Mouse (Mus musculus) forebrain, embryonic 15.5 days (tissue): ENCODE data around the gene Gapdh. TPM values are rescaled to one million over a fixed set of nuclear protein-coding genes. Genes with fewer than 3 reads are reported as not detected.
"Not testable (repeated sequence)": the region's sequence is repeated elsewhere in the genome, so short reads cannot be mapped to it uniquely, and the experiment has no call there.

Experiments
- ATAC-seq: fragments of 200-750 bp; cut with Nextera tagmentation; replicated peaks from 2 replicates; pipeline ENCODE4 v1.8.0; 2017; ENCODE audit warnings: mild to moderate bottlenecking, moderate TSS enrichment, moderate library complexity
- H3K27ac ChIP-seq: fragments of 300-500 bp; sonication (generic); replicated peaks from 2 replicates; pipeline ENCODE4 v1.5.1; 2015; ENCODE audit warnings: mild to moderate bottlenecking, inconsistent platforms
- H3K27me3 ChIP-seq: fragments of 300-500 bp; sonication (generic); 2 replicates; pipeline ENCODE4 v1.6.1; 2015; ENCODE audit warnings: inconsistent platforms
- H3K36me3 ChIP-seq: fragments of 300-500 bp; sonication (generic); 2 replicates; pipeline ENCODE4 v1.6.1; 2015; ENCODE audit warnings: mild to moderate bottlenecking, inconsistent platforms
- H3K4me1 ChIP-seq: fragments of 300-500 bp; sonication (generic); 2 replicates; pipeline ENCODE4 v1.6.1; 2015; ENCODE audit warnings: inconsistent platforms
- H3K4me2 ChIP-seq: fragments of 300-500 bp; sonication (generic); replicated peaks from 2 replicates; pipeline ENCODE4 v1.6.1; 2015; ENCODE audit warnings: mild to moderate bottlenecking, inconsistent platforms
- H3K4me3 ChIP-seq: fragments of 300-500 bp; sonication (generic); 2 replicates; pipeline ENCODE4 v1.5.1; 2015; ENCODE audit warnings: mild to moderate bottlenecking, inconsistent platforms
- H3K9ac ChIP-seq: fragments of 300-500 bp; sonication (generic); replicated peaks from 2 replicates; pipeline ENCODE4 v1.6.1; 2015; ENCODE audit warnings: mild to moderate bottlenecking, inconsistent platforms
- H3K9me3 ChIP-seq: fragments of 300-500 bp; sonication (generic); 2 replicates; pipeline ENCODE4 v1.6.1; 2016; ENCODE audit warnings: inconsistent platforms
- WGBS: fragments of 180-500 bp; shearing (Covaris S2); methylation state at CpG from one replicate; pipeline ENCODE4 v1.1.7; 2015; ENCODE audit warnings: mixed read lengths; 5-methylcytosine and 5-hydroxymethylcytosine counted together
- polyA plus RNA-seq: library from polyadenylated mRNA; unstranded; fragments of >200 nt; fragmentation: Nextera tagmentation; extraction: Ambion mirVana; gene quantifications from 2 replicates; pipeline ENCODE4 v1.2.1, GENCODE M21; 2015

Gene Gapdh
- polyA plus RNA-seq, 1 experiment from 2014 or later = 1,461 TPM

DNA sequence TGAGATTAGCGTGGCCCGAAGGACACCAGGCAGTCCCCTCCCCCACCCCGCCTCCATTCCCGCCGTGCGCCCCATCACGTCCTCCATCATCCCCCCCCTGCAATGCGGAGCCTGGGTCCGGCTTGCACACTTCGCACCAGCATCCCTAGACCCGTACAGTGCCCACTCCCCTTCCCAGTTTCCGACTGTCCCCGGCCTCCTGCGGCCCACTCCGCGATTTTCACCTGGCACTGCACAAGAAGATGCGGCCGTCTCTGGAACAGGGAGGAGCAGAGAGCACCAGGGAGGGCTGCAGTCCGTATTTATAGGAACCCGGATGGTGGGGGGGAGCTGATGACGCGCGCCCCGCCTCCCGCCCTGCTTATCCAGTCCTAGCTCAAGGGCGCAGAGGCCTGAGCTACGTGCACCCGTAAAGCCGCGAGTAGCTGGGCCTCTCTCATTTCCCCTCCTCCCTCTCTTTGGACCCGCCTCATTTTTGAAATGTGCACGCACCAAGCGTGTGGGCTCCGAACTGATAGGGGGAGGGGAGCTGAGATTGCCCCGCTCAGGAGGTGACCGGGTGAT is 857 bp downstream of the Gapdh start:
- Histone ChIP-seq H3K27ac (peak overlapping the region; percentile 92), H3K9me3 (no peaks in the 10 kb centered on the region), H3K36me3 (peaks cover 55% of the 10 kb centered on the region), H3K4me3 (peak overlapping the region; percentile 88), H3K4me2 (peak overlapping the region; percentile 87), H3K4me1 (peaks cover 54% of the 10 kb centered on the region), H3K27me3 (no peaks in the 10 kb centered on the region), H3K9ac (peak overlapping the region; percentile 86)
- under 1% methylated on average over 36 of the region's 36 CpGs for WGBS
- peak; percentile 94 for ATAC-seq

DNA sequence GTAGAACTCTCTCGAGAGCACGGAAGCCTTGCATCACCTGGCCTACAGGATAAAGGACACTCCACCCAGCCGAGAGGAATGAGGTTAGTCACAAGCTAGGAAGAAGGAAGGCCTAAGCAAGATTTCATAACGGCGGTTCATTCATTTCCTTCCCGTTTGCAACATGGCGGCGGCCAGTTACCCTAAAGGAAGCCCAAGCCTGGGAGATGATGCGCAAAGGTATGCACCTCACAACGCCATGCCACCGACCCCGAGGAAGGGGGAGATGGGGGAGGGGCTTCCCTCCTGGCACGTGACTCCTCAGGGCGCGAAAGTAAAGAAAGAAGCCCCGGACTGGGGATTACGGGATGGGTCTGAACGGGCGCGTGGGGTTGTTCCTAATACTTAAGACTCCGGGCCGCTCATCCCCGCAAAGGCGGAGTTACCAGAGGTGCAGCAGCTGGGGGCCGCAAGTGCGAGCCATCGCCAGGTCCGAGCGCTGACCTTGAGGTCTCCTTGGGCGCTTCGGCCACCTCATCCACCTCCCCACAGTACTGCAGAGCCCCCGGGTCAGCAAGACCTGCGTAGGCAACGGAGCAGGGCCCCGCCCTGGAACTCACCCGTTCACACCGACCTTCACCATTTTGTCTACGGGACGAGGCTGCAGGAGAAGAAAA is 1.5 kb downstream of the Gapdh start:
- Histone ChIP-seq H3K9ac (peak overlapping the region; percentile 86), H3K4me1 (peaks cover 59% of the 10 kb centered on the region), H3K27me3 (no peaks in the 10 kb centered on the region), H3K4me3 (peak overlapping the region; percentile 88), H3K27ac (peak overlapping the region; percentile 92), H3K4me2 (peak overlapping the region; percentile 87), H3K36me3 (peaks cover 52% of the 10 kb centered on the region), H3K9me3 (no peaks in the 10 kb centered on the region)
- ATAC-seq = peak; percentile 37
- WGBS = under 1% methylated on average over 38 of the region's 39 CpGs

DNA sequence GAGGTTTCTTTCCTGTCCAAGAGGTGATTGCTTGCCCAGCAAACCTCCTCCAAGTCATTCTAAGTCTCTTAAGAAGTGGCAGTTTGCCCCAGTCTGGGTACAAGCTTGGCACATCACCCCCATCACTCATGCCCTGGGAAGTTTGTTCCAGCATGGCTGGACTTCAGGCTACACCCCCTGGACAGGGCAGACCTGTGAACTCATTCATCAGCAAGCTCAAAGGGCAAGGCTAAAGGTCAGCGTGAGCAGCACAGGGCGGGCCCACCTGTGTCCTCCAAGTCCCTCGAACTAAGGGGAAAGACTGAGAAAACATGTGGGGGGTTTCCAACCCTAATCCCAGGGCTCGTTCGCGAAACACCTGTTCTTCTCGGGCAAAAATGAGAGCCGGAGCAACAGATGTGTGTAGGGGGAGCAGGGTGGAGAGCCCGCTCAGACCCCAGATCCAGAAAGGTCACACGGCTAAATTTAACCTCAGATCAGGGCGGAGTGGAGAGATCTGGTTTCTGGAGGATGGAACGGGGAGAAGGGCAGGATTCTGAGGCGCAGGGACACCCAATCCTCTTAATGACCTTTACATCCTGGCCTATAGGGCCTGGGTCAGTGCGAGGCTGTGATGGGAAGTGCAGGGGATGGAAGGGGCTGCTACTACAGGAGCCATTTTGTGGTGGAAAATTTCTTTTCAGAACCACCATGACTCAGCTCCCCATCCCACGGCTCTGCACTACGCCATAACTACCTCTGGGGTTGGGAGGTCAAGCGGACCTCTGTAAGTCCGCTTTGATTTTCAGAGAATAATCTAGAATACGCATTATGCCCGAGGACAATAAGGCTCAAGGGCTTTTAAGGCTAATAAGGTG is 2.2 kb downstream of the Gapdh start:
- Histone ChIP-seq H3K27me3 (no peaks in the 10 kb centered on the region), H3K4me2 (peak overlapping the region; percentile 87), H3K36me3 (peaks cover 52% of the 10 kb centered on the region), H3K9me3 (no peaks in the 10 kb centered on the region), H3K27ac (peak overlapping the region; percentile 92), H3K4me1 (peaks cover 59% of the 10 kb centered on the region), H3K4me3 (peak overlapping the region; percentile 88), H3K9ac (peak overlapping the region; percentile 86)
- 3% methylated on average over 20 of the region's 20 CpGs for WGBS
- ATAC-seq = no peak

DNA sequence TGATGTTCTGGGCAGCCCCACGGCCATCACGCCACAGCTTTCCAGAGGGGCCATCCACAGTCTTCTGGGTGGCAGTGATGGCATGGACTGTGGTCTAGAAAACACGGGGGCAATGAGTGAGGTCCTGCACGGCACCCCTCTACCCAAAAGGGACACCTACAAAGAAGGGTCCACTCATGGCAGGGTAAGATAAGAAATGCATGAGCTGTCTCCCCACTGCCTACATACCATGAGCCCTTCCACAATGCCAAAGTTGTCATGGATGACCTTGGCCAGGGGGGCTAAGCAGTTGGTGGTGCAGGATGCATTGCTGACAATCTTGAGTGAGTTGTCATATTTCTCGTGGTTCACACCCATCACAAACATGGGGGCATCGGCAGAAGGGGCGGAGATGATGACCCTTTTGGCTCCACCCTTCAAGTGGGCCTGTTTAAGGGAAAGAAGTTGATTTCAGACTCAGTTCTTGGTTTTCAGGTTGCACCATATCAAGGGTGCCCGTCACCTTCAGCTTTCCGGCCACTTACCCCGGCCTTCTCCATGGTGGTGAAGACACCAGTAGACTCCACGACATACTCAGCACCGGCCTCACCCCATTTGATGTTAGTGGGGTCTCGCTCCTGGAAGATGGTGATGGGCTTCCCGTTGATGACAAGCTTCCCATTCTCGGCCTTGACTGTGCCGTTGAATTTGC is 3.5 kb downstream of the Gapdh start:
- not testable (repeated sequence) for H3K4me3 ChIP-seq, H3K27me3 ChIP-seq, ATAC-seq, H3K9ac ChIP-seq, H3K9me3 ChIP-seq, H3K27ac ChIP-seq, H3K4me2 ChIP-seq
- WGBS = 73% methylated on average over 13 of the region's 16 CpGs
- H3K36me3 ChIP-seq = peaks cover 45% of the 10 kb centered on the region
- H3K4me1 ChIP-seq = peaks cover 58% of the 10 kb centered on the region

DNA sequence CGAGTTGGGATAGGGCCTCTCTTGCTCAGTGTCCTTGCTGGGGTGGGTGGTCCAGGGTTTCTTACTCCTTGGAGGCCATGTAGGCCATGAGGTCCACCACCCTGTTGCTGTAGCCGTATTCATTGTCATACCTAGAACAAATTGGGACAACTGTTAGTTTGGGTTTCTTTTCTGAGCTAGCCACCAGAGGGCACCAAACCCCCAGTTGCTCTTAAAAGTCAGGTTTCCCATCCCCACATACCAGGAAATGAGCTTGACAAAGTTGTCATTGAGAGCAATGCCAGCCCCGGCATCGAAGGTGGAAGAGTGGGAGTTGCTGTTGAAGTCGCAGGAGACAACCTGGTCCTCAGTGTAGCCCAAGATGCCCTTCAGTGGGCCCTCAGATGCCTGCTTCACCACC is 4.3 kb downstream of the Gapdh start:
- ATAC-seq, H3K4me3 ChIP-seq, H3K27me3 ChIP-seq, H3K27ac ChIP-seq, H3K9me3 ChIP-seq, H3K9ac ChIP-seq, H3K4me2 ChIP-seq: not testable (repeated sequence)
- peaks cover 41% of the 10 kb centered on the region for H3K36me3 ChIP-seq
- WGBS = 8% methylated on average over 4 of the region's 5 CpGs
- peaks cover 50% of the 10 kb centered on the region for H3K4me1 ChIP-seq

DNA sequence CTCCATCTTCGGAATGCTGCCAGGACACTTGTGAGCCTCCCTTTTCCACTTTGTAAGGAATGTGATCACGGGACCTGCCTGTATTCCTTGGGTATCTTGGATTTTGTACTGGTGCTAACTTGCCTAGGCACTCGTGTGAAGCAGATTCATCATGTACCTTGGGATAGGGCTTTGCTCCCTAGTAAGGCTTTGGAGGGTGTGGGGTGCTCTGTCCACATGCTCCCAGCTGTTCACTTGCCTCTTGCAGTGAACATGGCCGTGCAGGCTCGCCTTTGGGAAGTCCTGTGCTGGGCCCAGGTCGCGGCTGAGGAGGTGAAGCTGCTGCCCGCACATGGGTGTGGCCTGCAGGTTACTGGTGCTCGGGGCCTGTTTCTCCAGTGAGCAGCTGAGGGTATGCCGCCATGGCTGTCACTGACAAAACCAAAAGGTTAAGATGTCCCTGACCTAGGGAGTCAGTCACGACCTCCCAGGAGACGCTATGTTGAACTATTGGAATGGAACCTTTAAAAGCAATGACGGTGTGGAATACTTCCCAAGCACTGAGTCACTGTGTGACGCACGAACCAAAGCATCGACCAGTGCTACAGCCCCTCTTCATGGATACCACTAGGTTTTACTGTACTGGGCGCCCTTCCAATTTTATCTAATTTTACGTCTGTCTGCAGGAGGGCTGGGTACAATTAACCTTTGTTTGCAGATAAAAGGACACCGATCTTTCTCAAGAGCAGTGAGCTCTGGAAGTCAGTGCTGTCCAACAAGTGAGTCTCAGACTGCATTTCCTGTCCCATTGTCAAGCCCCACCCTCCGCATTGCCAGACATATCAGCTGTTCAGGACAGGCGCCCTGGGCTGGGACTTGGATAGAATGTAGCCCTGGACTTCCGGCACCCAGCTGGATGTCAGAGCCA is 5.2 kb downstream of the Gapdh start:
- WGBS = 16% methylated on average over 22 of the region's 22 CpGs
- Histone ChIP-seq H3K36me3 (peaks cover 42% of the 10 kb centered on the region), H3K27me3 (no peaks in the 10 kb centered on the region), H3K4me1 (peaks cover 42% of the 10 kb centered on the region), H3K27ac (peak overlapping the region; percentile 40), H3K9ac (no peak overlapping the region), H3K4me3 (no peak overlapping the region), H3K9me3 (no peaks in the 10 kb centered on the region), H3K4me2 (no peak overlapping the region)
- no peak for ATAC-seq

DNA sequence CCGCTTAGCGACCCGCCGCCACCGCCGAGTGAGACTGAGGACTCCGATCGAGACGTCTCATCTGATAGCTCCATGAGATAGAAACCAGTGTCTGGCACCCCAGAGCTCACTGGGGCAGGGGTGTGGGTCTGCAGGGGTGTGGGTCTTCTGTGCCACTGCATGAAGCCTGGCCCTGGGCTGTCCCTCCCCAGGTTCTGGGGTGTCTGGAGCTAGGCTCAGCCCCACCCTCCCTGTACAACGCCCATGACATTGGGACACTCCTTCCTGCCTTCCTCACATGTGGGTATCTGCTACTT is 5.8 kb downstream of the Gapdh start:
- 57% methylated on average over 10 of the region's 10 CpGs for WGBS
- Histone ChIP-seq H3K36me3 (peaks cover 45% of the 10 kb centered on the region), H3K9me3 (no peaks in the 10 kb centered on the region), H3K27me3 (no peaks in the 10 kb centered on the region), H3K4me1 (peaks cover 40% of the 10 kb centered on the region), H3K4me3 (no peak overlapping the region), H3K9ac (no peak overlapping the region), H3K27ac (peak overlapping the region; percentile 40), H3K4me2 (no peak overlapping the region)
- ATAC-seq = no peak

DNA sequence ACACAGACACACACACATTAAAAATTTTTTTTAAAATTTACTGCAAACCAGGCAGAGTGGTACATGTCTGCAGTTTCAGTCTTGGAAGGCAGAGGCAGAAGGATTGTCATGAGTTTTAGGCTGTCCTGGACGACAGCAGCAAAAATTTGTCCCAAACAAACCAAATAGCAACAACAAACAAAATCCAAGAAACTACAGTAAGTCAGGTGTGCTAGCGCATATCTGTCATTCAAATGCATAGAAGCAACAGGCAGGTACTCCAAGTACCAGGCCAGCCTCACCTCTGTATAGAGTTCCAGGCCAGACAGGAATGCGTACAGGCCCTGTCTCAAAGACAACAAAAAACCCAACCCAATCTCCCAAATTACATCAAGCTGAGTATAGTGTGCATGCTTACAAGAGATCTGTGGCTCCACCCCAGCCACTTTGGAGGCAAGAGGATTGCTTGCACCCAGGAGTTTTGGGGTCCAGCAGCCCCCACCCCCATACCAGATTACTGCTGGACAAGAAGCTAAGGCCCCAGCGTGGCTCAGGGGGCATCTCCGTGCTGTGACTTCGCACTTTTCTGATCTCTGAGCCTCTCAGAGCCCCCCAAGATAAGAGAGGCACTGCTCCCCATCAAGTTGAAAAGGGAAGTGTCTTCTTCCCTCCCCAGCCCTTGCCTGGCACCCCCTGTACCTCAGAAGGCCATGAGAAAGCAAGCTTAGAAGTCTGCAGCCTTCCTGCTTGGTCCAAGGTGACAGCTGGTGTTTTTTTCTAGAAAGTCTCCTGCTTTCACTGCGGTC is 6.3 kb downstream of the Gapdh start:
- Histone ChIP-seq H3K27me3 (no peaks in the 10 kb centered on the region), H3K4me3 (no peak overlapping the region), H3K9me3 (no peaks in the 10 kb centered on the region), H3K36me3 (peaks cover 45% of the 10 kb centered on the region), H3K4me2 (no peak overlapping the region), H3K4me1 (peaks cover 40% of the 10 kb centered on the region), H3K27ac (peak overlapping the region; percentile 40), H3K9ac (no peak overlapping the region)
- WGBS = 83% methylated on average over 7 of the region's 7 CpGs
- no peak for ATAC-seq

DNA sequence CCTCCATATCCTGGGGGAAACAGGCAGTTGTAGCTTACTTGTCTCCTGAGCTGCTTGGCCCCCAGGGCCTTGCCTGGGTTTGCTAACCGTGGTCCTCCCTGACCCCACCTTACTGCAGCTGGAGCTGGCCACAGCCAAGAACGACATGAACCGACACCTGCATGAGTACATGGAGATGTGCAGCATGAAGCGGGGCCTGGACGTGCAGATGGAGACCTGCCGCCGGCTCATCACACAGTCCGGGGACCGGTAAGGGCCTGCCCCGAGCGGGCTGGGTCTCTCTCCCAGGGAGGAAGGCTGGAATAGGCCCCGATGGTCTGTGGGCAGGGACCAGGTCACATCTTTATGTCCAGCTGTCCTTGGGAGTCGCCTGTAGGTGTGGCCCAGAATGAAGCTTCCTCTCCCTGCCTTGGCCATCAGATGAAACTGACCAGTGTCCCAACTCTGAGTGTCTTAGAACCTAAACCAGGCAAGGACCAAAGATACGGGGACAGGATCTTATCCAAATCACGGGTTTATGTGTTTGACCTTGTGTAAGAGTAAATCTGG is 7.2 kb downstream of the Gapdh start:
- 91% methylated on average over 15 of the region's 15 CpGs for WGBS
- peaks cover 47% of the 10 kb centered on the region for H3K36me3 ChIP-seq
- H3K27ac ChIP-seq = no peak overlapping the region
- no peak overlapping the region for H3K4me2 ChIP-seq
- ATAC-seq = no peak
- no peaks in the 10 kb centered on the region for H3K9me3 ChIP-seq
- no peaks in the 10 kb centered on the region for H3K27me3 ChIP-seq
- H3K4me1 ChIP-seq = peaks cover 36% of the 10 kb centered on the region
- no peak overlapping the region for H3K4me3 ChIP-seq
- H3K9ac ChIP-seq = no peak overlapping the region

DNA sequence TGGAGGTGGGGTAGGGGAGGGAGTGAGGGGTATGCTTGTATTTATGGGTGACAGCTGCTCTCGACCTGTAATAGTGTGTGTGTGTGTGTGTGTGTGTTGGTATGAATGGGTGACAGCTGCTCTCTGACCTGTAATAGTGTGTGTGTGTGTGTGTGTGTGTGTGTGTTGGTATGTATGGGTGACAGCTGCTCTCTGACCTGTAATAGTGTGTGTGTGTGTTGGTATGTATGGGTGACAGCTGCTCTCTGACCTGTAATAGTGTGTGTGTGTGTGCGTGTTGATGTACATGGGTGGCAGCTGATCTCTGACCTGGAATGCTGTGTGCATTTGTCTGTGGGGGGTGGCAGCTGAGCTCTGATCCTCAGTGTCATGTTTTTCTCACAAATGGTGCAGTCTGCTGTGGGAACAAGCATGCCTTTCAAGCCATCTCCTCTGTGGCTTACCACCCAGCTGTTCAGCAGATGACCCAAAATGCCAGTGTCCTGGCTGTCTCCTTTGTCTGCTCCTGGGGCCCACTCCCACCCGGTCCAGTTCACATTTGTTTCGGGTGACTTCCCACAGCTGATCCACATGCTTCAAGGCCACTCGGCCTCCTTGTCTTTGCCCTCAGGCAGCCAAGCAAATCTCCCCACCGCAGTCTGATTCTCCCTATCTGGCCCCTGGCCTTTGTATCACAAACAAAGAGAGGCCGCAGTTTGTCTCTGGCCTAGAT is 9.2 kb downstream of the Gapdh start:
- H3K4me1 ChIP-seq = peaks cover 20% of the 10 kb centered on the region
- no peaks in the 10 kb centered on the region for H3K9me3 ChIP-seq
- WGBS = 32% methylated on average over 7 of the region's 7 CpGs
- no peak overlapping the region for H3K27ac ChIP-seq
- no peak overlapping the region for H3K4me2 ChIP-seq
- H3K36me3 ChIP-seq = peaks cover 51% of the 10 kb centered on the region
- no peaks in the 10 kb centered on the region for H3K27me3 ChIP-seq
- no peak for ATAC-seq
- H3K4me3 ChIP-seq = no peak overlapping the region
- no peak overlapping the region for H3K9ac ChIP-seq
